Mouse (Mus musculus) embryo, embryonic 10.5 days (tissue): ENCODE data around the gene Angptl6.

ENCODE experiments used
- DNase-seq: peaks from one replicate; pipeline ENCODE4 v3.0.0-alpha.2; 2015; ENCODE audit warnings: low spot score

Gene Angptl6

GRCm38 (mm10) chr9:20879097-20879792, at the start of gene Angptl6:
Gene Angptl6, minus strand, starts transcription at chr9:20879727.
- DNase-seq = no peak

GRCm38 (mm10) chr9:20923258-20923657, 43.7 kb upstream of the Angptl6 start:
- DNase-seq = no peak

GRCm38 (mm10) chr9:20916160-20916559, 36.6 kb upstream of the Angptl6 start:
- DNase-seq = no peak

- DNase-seq = no peak
These were observed 30.4 kb upstream of the Angptl6 start for GRCm38 (mm10) chr9:20909948-20910347.

GRCm38 (mm10) chr9:20902174-20902491, 22.6 kb upstream of the Angptl6 start:
- DNase-seq = peak; percentile 13

- DNase-seq = peak; percentile 75
These were observed 22.1 kb upstream of the Angptl6 start for GRCm38 (mm10) chr9:20901466-20902173.

- DNase-seq = peak; percentile 89
These were observed 19.1 kb upstream of the Angptl6 start, which contains the start of gene Eif3g for GRCm38 (mm10) chr9:20898511-20899073. Gene Eif3g, minus strand, starts transcription at chr9:20898623.

- no peak for DNase-seq
These were observed 18.4 kb upstream of the Angptl6 start for GRCm38 (mm10) chr9:20897736-20898510.

- no peak for DNase-seq
These were observed 15.9 kb upstream of the Angptl6 start for GRCm38 (mm10) chr9:20895382-20895781.

- no peak for DNase-seq
These were observed 15.1 kb upstream of the Angptl6 start for GRCm38 (mm10) chr9:20894629-20895028.

GRCm38 (mm10) chr9:20893590-20894343, 14.2 kb upstream of the Angptl6 start:
- no peak for DNase-seq

GRCm38 (mm10) chr9:20893069-20893468, 13.5 kb upstream of the Angptl6 start:
- no peak for DNase-seq

GRCm38 (mm10) chr9:20892104-20892653, 12.7 kb upstream of the Angptl6 start:
- DNase-seq = no peak

GRCm38 (mm10) chr9:20891339-20892103, 12.0 kb upstream of the Angptl6 start:
- no peak for DNase-seq

- no peak for DNase-seq
These were observed 10.9 kb upstream of the Angptl6 start for GRCm38 (mm10) chr9:20890411-20890810.

GRCm38 (mm10) chr9:20889185-20890141, 9.9 kb upstream of the Angptl6 start:
- no peak for DNase-seq

- DNase-seq = no peak
These were observed 8.8 kb upstream of the Angptl6 start for GRCm38 (mm10) chr9:20888386-20888765.

GRCm38 (mm10) chr9:20887704-20888385, 8.3 kb upstream of the Angptl6 start, which contains the start of gene Ppan:
Gene Ppan, plus strand, starts transcription at chr9:20888175.
- peak; percentile 97 for DNase-seq

GRCm38 (mm10) chr9:20887191-20887590, 7.7 kb upstream of the Angptl6 start:
- no peak for DNase-seq
